Mouse (Mus musculus) CH12F3 (cell line): ENCODE measurements at regions not wholly inside any gene's neighbourhood (a gene's known extent, or its start where the extent isn't known, plus 50 kb on each side); places are given as distances from the start of the nearest gene placed in this dataset.

Source experiments
- in situ Hi-C: fragments of 300-500 bp; cut with MboI; formaldehyde crosslinking; loops from 2 replicates; pipeline ENCODE4 v1.14.3; 2020; ENCODE audit warnings: low sequenced_read_pairs

DNA sequence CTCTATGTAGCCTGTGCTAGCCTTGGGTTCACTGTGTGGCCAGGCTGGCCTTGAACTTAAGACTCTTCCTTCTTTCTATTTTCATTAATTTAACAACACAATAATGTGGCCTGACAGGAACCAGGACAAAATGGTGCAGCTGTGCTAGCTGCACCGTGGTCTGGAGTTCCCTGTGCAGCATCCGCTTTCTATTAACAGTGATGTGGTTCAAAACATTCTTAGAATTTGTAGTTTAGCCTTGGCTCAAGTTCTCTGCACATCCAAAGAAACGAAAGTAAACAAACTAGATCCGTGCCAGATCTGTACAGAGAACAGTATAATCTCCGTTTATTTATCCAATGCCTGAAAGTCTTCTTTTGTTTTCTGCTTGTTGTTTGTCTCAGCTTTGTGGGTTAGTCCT, 88.5 kb downstream of the Irx1 start:
- in situ Hi-C loops: no loop called here

DNA sequence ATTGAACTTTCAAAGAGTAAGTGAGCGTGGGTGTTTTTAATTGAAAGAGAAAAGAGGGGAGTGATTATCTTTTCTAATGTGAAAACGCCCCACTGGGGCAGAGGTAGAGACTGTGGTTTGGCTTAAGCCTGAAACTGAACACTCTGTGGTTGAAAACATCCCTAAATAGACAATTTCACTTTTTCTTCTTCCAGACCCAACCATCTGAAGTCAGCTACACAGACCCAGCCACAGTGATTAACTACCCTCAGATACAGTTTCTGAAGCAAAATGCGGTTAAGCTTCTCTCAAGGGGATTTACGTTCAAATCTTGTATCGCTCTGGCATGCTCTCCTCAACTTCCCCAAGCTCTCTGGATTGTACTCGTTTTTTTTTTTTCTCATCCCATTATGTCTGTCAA, 94.8 kb downstream of the Irx1 start:
- in situ Hi-C loops: no loop called here

DNA sequence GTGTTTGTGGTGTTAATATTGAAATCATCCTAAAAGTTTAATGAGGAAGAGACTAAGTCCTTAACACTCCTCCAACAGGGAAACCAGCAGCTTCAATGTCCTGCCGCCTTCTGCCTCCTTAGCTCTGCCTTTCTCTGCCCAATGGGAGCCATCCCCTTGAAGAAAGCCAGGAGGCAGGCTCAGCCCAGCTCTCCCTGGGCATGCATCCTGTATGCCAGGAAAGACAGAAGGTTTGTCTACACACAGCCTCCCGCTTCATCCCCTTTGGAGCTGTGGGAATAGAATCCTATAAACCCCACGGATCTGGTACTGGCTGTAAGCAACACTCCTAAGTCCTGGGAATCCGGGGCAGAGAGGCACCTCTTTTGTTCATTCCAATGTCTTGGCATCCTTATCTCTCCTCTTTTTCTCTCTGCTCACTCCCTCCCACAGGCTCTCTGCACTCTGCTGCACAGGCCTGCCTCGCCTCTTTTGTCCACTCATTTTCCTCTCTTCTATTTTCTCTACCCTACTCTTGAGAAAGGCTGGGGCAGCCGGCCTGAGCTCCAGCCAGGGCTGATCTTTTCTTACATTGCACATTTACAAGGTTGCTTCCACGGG, 110.0 kb downstream of the Irx1 start:
- in situ Hi-C loops: no loop called here

DNA sequence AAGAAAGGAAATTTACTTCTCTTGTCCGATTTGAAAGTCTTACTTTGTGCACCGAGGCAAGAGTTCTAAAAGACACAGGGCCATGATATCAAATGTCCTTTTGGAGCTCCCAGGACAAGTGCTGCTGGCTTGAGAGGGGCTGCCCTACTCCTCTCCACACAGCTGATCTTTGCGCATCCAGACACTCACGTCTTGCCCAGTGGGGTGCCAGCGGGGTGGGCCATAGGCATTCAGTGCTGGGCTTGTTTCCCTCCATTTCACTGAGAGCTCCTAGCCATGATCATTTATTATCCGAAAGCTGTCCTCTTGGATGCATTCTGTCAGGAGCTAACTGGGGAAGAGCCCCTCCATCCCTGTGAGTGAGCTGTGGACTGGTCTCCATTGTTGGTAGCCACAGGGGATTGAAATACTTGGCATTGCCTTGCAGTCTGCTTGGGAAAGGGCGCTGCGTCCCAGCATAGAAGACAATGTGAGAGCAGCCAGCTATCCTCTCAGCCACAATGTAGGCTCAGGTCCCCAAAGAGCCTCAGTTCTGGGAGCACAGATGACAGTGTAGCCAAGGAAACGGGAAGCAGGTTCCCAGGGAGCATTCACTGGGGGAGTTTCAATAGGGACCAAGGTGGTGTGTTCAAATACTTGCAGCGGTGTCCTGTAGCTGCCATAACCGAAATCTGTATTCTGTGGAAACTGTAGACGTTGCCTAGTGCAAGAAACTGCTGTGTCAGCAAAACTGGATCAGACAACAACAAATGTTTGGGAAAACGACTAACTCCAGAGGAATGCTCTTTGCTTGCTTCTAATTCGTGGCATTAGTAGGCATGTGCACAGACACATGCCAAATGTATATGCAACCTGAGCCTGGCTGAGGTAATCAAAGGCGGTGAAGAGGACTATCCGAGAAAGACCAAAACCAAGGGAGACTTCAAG, 159.2 kb downstream of the Irx1 start:
- in situ Hi-C loops: no loop called here

DNA sequence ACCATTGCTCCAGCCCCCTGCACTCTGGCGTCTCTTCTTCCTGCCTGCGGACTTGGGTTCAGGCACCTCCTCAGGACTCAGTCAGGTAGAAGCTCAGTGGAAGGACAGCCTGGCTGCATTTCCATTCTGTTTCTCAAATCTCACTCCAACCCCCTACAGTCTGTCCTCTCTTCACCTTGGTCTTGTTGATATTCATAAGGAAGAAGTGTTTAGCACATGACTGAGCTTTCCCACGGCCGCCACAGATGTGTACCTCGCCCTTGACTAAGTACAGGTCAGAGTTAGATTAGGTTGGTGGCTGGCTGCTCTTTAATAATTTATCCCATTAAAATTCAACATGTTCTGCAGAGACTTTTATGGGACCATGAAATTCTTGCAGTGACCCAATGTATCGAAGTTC, 165.2 kb downstream of the Irx1 start:
- in situ Hi-C loops: no loop called here

DNA sequence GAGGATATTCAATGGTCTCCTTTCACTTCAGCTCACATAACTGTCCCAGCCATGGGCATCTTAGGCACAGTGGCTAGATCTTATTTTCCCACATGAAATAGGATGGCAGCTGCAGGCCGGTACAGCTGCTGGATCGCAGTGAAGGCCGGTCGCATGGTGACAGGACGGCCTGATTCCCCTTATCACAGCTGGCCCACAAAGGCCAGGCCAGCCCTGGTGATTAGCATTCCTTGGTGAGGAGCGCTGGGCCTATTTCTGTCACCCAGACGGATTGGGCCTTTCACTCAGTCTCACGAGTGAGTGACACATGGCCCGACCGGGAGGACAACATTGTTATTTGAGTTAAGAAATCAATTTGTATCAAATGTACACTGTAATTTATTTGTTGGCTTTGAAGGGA, 178.8 kb downstream of the Irx1 start:
- in situ Hi-C loops: no loop called here

DNA sequence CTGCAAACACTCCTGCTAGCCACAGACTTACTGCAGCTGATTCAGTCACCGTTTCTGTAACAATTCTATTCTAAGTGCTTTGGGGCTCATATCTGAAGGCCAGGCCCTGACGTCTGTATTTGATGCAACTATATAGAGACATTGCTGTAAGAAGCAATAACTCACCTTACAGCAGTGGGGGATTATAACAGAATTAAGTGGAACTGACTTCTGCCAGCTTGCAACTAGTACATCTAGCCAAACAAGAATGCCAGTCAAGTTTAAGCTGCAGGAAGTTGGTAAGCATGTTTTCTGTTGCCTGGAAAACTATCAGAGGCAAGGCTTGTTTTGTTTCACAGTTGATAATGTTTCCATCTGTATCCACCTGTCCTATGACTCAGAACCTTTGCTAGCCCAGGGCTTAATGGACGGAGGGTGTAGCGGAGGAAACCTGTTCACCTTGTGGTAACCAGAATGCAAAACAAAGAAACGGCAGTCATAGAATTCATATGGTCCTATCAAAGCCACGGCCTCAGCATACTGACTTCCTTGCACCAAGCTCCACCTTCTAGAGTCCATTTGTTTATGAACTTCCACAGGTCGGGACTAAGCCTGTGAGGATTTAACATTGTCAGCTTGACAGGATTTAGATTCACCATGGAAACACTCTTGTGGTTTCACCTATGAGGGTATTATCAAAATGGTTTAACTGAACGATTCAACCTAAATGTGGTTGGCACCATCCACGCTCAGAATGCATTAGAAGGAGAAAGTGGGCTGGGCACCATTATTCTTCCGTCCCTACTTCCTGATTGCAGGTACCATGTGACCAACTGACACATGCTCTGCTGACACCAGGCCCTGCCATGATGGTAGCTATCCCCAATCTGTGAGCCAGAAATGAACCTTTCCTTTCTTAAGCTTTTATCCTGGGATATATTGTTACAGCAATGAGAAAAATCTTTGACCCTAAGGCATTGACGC, 216.2 kb downstream of the Irx1 start:
- in situ Hi-C loops: no loop called here

DNA sequence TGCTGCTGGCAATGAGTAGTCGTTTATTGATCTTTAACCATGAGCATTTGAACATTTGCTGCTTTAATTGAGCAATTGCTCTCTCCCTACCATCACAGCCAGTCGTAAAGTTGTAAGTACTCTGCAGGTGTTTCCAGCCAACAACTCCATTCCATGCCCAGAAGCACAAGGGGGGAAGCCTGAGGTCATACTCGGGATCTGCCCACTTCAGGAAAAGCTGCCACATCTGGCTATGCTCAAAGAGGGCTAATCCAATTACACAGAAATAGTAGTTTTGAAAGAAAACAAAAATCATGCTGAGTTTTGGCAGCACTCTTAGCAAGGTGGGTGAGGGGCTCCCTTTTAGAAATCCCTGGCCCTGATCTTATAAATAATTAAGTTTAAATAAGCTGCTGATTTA, 217.0 kb downstream of the Irx1 start:
- in situ Hi-C loops: no loop called here

DNA sequence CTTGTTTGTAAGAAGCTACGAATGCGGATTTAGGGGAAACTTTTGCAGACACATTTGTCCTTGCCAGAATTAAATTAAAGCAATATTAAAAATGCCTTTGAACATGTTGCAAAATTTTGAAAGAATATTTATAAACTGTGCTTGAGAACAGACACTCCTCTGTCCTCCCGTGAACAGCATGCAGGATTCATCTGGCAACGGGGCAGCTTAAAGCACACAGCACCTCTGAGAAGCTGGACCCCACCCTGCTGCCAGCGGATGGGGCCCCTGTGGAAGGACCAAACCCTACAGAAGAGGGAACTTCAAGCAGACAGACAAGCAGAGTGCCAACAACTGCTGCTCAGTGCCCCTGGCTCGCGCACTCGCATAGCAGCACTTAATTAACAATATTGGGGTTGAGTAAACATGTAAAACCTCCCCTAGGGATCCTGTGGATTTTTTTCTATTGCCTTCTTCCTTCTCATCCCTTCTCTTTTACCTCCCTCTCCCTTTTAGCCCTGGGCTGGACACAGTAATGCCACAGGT, 226.6 kb downstream of the Irx1 start:
- in situ Hi-C loops: no loop called here

DNA sequence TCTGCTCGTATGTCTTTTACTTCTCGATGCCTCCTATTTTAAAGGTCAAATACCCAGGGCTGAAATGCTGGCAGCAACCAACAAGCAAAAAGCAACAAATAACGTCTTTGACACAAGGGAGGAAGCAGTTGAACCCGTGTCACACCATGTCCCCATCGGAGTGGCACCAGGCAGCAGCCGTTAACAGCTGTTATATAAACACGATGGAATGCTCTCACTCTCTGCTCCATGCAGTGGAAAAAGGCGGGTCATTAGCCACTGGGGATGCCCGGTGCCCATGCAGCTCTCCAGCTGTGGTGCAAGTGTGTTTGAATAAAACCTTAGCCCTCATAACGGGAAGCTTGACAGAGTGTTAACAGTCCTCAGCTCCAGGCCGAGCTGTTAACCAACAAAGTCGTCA, 229.3 kb downstream of the Irx1 start:
- in situ Hi-C loops: no loop called here

DNA sequence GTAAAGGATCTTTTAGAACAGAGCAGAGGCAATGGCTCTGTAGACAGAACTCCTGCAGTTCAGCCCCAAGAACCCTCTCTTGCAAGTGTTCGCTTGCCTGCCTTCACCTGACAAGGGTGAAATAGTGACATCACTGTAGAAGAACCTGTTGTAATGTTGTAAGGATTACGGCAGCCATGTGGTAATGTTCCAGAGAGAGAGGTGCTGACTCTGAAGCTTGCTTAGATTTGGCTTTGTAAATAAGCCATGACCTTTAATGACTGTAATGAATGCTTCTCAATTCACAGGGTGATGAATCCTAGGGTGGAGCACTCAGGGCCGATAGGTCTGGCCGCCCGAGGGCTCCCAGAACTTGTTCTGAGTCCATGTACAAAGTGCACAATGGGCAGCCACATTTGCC, 230.2 kb downstream of the Irx1 start:
- in situ Hi-C loops: no loop called here

DNA sequence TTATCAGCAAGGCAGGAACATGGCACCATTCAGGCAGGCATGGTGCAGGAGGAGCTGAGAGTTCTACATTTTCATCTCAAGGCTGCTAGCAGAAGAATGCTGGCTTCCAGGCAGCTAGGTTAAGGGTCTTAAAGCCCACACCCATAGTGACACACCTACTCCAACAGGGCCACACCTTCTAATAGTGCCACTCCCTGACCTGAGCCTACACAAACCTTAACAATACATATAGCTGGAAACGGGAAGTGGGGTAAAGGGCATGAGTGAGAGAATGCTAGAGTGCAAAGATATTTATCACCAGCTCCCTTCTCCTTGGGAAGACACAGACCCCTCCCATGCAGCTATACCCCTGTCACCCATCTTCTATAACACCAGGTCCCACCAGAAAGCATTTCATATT, 230.6 kb downstream of the Irx1 start:
- in situ Hi-C loops: no loop called here

DNA sequence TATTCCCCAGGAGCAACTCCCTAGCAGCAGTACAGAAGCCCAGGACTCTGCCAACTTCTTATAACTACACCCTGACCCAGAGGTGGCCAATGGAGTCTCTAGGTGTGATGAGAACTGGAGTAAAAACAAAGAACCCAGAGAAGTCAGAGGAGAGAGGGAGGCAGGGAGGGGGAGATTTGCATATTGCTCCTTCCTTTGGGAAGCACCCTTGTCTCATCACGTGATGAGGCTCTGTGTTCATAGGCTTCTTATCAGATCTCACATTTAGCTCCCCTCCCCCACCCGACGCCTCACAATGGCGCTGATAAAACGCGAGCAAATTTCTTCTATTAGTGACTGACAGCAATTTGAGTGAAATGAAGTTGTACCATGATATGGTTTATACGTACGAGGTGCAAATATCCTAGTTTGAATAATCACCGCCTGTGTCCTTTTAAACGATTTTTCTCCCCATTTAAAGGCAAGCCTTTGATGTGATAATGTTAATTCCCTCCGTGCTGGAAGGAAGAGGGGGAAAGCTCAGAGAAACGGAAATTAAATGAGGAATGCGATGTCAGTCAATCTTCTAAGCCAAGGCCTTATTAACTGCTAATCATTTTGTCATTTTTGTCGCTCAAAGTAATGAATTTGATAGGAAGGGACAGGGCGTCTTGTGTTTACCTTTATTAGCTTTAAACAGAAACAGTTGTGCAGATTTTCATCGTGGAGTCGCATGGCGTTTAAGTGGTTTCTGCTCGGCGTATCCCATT, 273.3 kb downstream of the Irx1 start:
- in situ Hi-C loops: no loop called here

DNA sequence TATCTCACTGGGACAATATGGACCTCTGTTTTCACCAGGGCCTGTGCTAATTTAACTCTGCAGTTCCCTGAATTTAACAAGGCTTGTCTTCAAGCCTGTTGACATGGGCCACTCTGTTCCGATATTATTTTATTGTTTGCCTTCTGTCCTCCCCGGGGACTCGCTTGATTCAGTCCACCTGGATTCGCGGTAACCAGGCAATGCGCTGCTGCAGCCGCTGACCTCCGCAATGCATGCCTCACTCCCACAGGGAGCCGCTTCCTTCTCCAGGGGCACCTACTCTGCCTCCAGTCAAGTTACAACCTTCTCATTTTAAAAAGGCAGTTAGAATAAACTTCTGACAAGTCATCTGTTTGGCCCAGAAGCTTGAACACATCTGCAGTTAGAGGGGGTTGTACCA, 274.3 kb downstream of the Irx1 start:
- in situ Hi-C loops: no loop called here

DNA sequence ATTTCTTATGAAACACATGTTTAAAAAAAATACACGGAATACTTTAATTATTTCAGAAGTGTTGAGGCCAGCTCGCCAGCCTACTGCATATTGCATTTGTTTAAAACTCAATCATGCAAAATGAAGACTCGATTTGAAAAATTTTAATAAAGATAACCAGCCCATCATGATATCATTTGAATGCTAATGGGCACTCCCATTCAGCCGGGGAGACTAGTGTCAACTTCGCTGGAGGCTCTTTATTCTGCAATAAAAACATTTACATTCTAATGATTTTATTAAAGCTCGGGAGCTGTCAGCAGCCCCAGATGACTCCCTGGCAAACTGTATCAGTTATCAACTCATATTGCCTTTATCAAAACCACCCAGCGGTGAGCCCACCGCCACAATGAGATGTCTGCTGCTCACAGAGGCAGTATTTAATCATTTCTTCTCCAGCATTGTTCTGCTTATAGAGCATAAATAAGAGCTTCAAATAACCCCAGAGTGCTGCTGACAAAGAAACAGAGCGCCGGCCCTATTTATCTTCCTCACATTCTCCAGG, 287.4 kb downstream of the Irx1 start:
- in situ Hi-C loops: no loop called here

DNA sequence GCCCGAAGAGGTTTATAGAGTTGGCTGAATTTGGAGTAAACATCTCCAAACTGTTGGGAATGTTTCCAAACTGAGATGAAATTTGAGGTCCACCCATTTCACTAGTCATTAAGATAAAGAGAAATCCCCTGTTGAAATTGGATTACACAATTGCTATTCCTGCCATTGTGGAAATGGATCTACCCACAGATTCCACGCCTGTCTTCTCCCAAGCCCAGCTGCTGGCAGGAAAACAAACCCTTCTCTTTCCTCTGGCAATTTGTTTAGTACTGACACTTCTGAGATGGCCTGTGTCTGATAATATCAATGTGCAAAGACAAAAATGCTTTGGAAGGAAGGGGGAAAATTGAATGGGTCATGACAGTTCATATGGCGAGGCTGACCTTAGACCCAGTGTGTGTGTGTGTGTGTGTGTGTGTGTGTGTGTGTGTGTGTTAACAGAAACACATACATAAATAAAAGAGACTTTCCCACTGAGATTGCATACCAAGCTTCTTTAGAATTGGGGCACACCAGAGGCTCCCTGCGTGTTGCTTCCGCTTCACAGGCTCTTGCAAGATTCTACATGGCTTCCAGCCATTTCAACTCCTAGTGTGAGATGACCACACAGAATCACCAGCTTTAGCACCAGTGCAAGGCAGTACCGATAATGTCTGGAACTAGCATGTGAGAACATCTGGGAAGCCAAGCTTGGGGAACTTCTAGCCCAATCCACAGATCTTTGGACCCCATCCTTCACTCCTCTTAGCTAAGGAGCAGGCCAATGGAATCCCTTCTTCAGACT, 293.4 kb downstream of the Irx1 start:
- in situ Hi-C loops: no loop called here

DNA sequence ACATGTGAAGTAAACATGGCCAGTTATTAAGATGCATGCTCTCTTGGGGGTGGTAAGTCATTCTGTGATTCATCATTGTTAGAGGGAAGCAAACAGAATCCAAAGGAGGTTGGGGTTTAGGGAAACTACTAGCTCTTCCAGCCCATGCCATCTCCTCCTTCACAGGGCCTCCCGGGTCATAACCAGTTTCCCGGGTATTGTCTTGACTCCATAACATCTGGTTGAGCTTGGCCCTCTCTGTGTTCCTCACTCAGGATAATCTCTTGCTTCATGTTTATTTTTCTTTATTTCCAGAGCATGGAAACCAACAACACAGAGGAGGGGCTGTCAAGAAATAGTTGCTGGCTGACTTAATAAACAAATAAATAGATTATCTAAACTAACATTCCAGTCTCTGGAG, 295.3 kb downstream of the Irx1 start:
- in situ Hi-C loops: no loop called here

DNA sequence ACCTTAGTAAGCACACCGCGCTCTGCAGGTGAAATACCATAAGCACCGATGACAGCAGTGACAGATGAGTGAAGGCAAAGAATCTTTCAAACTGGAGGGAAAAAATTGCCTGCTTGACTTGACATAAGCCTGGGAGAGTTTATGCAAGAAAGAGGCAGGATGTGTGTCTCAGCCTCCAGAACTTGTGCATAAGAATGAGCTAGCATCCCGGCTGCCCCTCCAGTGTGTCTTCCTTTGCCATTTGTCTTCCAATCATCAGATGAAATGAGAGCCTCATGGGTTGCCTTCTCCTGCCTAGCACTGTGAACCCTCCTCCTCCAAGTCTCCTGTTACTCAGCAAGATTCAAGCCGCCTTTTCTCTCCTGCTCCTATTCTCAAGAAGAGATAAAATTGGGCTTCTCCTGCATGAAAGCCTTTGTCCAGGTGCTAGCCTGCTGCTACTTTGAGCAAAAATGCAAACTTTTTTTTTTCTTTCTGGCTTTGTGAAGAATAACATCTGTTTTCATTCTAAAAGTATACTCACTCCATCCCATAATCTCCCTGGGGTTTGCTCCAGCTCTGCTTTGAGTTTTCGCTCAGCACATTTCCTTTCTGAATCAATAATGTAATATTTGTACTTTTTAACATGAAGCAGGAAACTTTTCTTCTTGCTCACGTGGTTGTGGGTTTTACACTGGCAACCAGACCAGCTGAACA, 298.2 kb downstream of the Irx1 start:
- in situ Hi-C loops: no loop called here

DNA sequence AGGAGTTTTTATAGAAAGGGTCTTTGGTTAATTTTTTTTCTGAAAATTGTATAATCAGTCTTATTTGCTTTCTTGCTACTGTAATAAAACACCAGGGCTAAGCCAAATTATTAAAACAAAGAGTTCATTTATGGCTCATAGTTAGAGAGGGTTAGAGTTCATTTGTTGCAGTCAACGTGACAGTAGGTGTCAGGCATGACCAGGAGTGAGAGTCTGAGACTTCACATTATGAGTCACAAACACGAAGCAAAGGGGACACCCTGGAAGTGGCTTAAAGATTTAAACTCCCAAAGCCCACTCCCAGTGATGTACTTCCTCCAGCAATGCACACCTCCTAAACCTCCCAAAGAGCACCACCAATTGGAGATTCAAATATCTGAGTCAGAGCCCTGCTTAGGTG, 305.6 kb downstream of the Irx1 start:
- in situ Hi-C loops: no loop called here
